Mouse (Mus musculus): ENCODE data around the gene Osbpl8. TPM values are rescaled to one million over a fixed set of nuclear protein-coding genes. Genes with fewer than 3 reads are reported as not detected.
"Not testable (repeated sequence)": the region's sequence is repeated elsewhere in the genome, so short reads cannot be mapped to it uniquely, and the experiment has no call there.

Gene Osbpl8
- polyA plus RNA-seq, 1 experiment from 2014 or later: 7.7 TPM

- no peak for ATAC-seq (ENCODE audit: insufficient read depth, low FRiP score, low read depth)
- Histone ChIP-seq H3K4me1 (no peaks in the 10 kb centered on the region), H3K9me3 (no peaks in the 10 kb centered on the region), H3K4me2 (no peak overlapping the region), H3K4me3 (replicated peaks) (no peak overlapping the region), H3K9ac (no peak overlapping the region), H3K27ac (no peak overlapping the region), H3K36me3 (no peaks in the 10 kb centered on the region), H3K27me3 (replicated peaks) (no peaks in the 10 kb centered on the region)
- WGBS: 66% methylated on average over 3 of the region's 3 CpGs
Observed at GRCm38 (mm10) chr10:111130872-111131271, 33.7 kb upstream of the Osbpl8 start.

GRCm38 (mm10) chr10:111133271-111133670 lies 31.3 kb upstream of the Osbpl8 start:
- no peaks in the 10 kb centered on the region for H3K27me3 ChIP-seq (replicated peaks)
- no peaks in the 10 kb centered on the region for H3K9me3 ChIP-seq
- H3K4me2 ChIP-seq: no peak overlapping the region
- no peak overlapping the region for H3K27ac ChIP-seq
- WGBS: 77% methylated on average over 5 of the region's 5 CpGs
- H3K4me3 ChIP-seq (replicated peaks): no peak overlapping the region
- no peak for ATAC-seq (ENCODE audit: insufficient read depth, low FRiP score, low read depth)
- H3K9ac ChIP-seq: no peak overlapping the region
- H3K36me3 ChIP-seq: no peaks in the 10 kb centered on the region
- no peaks in the 10 kb centered on the region for H3K4me1 ChIP-seq

GRCm38 (mm10) chr10:111133936-111134335 lies 30.6 kb upstream of the Osbpl8 start:
- Histone ChIP-seq H3K4me1 (no peaks in the 10 kb centered on the region), H3K9me3 (no peaks in the 10 kb centered on the region), H3K9ac (no peak overlapping the region), H3K27ac (no peak overlapping the region), H3K36me3 (no peaks in the 10 kb centered on the region), H3K4me2 (no peak overlapping the region), H3K27me3 (replicated peaks) (no peaks in the 10 kb centered on the region), H3K4me3 (replicated peaks) (no peak overlapping the region)
- 84% methylated on average over 8 of the region's 8 CpGs for WGBS
- no peak for ATAC-seq (ENCODE audit: insufficient read depth, low FRiP score, low read depth)

GRCm38 (mm10) chr10:111134412-111134957 lies 30.1 kb upstream of the Osbpl8 start:
- no peak for ATAC-seq (ENCODE audit: insufficient read depth, low FRiP score, low read depth)
- H3K27me3 ChIP-seq (replicated peaks): no peaks in the 10 kb centered on the region
- 79% methylated on average over 9 of the region's 9 CpGs for WGBS
- H3K9ac ChIP-seq: no peak overlapping the region
- no peaks in the 10 kb centered on the region for H3K4me1 ChIP-seq
- H3K4me2 ChIP-seq: no peak overlapping the region
- H3K4me3 ChIP-seq (replicated peaks): no peak overlapping the region
- H3K27ac ChIP-seq: no peak overlapping the region
- H3K9me3 ChIP-seq: no peaks in the 10 kb centered on the region
- H3K36me3 ChIP-seq: no peaks in the 10 kb centered on the region

GRCm38 (mm10) chr10:111136306-111136705 lies 28.2 kb upstream of the Osbpl8 start:
- WGBS: 71% methylated on average over 5 of the region's 5 CpGs
- H3K9ac ChIP-seq; H3K4me2 ChIP-seq; H3K27ac ChIP-seq; ATAC-seq (ENCODE audit: insufficient read depth, low FRiP score, low read depth); H3K4me3 ChIP-seq (replicated peaks); H3K27me3 ChIP-seq (replicated peaks); H3K4me1 ChIP-seq; H3K9me3 ChIP-seq; H3K36me3 ChIP-seq: not testable (repeated sequence)

- H3K9ac ChIP-seq: no peak overlapping the region
- no peaks in the 10 kb centered on the region for H3K36me3 ChIP-seq
- no peak overlapping the region for H3K4me2 ChIP-seq
- no peak for ATAC-seq (ENCODE audit: insufficient read depth, low FRiP score, low read depth)
- no peak overlapping the region for H3K4me3 ChIP-seq (replicated peaks)
- H3K9me3 ChIP-seq: no peaks in the 10 kb centered on the region
- no peaks in the 10 kb centered on the region for H3K4me1 ChIP-seq
- H3K27ac ChIP-seq: no peak overlapping the region
- no peaks in the 10 kb centered on the region for H3K27me3 ChIP-seq (replicated peaks)
- WGBS: 68% methylated on average over 4 of the region's 4 CpGs
Observed at GRCm38 (mm10) chr10:111137905-111138304, 26.6 kb upstream of the Osbpl8 start.

GRCm38 (mm10) chr10:111139170-111139569 lies 25.4 kb upstream of the Osbpl8 start:
- Histone ChIP-seq H3K4me2 (no peak overlapping the region), H3K4me3 (replicated peaks) (no peak overlapping the region), H3K4me1 (no peaks in the 10 kb centered on the region), H3K9me3 (no peaks in the 10 kb centered on the region), H3K27me3 (replicated peaks) (no peaks in the 10 kb centered on the region), H3K36me3 (no peaks in the 10 kb centered on the region), H3K9ac (no peak overlapping the region), H3K27ac (no peak overlapping the region)
- no peak for ATAC-seq (ENCODE audit: insufficient read depth, low FRiP score, low read depth)
- WGBS: 80% methylated on average over 1 of the region's 1 CpGs

GRCm38 (mm10) chr10:111139881-111140280 lies 24.7 kb upstream of the Osbpl8 start:
- Histone ChIP-seq H3K27ac (no peak overlapping the region), H3K9ac (no peak overlapping the region), H3K4me2 (no peak overlapping the region), H3K9me3 (no peaks in the 10 kb centered on the region), H3K36me3 (no peaks in the 10 kb centered on the region), H3K4me1 (no peaks in the 10 kb centered on the region), H3K4me3 (replicated peaks) (no peak overlapping the region), H3K27me3 (replicated peaks) (no peaks in the 10 kb centered on the region)
- 50% methylated on average over 5 of the region's 5 CpGs for WGBS
- no peak for ATAC-seq (ENCODE audit: insufficient read depth, low FRiP score, low read depth)

- Histone ChIP-seq H3K4me1 (no peaks in the 10 kb centered on the region), H3K27ac (no peak overlapping the region), H3K4me2 (no peak overlapping the region), H3K27me3 (replicated peaks) (no peaks in the 10 kb centered on the region), H3K4me3 (replicated peaks) (no peak overlapping the region), H3K9ac (no peak overlapping the region), H3K9me3 (no peaks in the 10 kb centered on the region), H3K36me3 (no peaks in the 10 kb centered on the region)
- 80% methylated on average over 11 of the region's 11 CpGs for WGBS
- no peak for ATAC-seq (ENCODE audit: insufficient read depth, low FRiP score, low read depth)
Observed at GRCm38 (mm10) chr10:111144371-111144959, 20.1 kb upstream of the Osbpl8 start.

- H3K4me2 ChIP-seq: no peak overlapping the region
- no peaks in the 10 kb centered on the region for H3K4me1 ChIP-seq
- H3K9ac ChIP-seq: no peak overlapping the region
- ATAC-seq (ENCODE audit: insufficient read depth, low FRiP score, low read depth): no peak
- WGBS: 51% methylated on average over 5 of the region's 5 CpGs
- H3K9me3 ChIP-seq: no peaks in the 10 kb centered on the region
- no peak overlapping the region for H3K27ac ChIP-seq
- no peak overlapping the region for H3K4me3 ChIP-seq (replicated peaks)
- H3K27me3 ChIP-seq (replicated peaks): no peaks in the 10 kb centered on the region
- H3K36me3 ChIP-seq: no peaks in the 10 kb centered on the region
Observed at GRCm38 (mm10) chr10:111149761-111150160, 14.8 kb upstream of the Osbpl8 start.

GRCm38 (mm10) chr10:111155065-111155464 lies 9.5 kb upstream of the Osbpl8 start:
- Histone ChIP-seq H3K36me3 (no peaks in the 10 kb centered on the region), H3K9me3 (no peaks in the 10 kb centered on the region), H3K4me2 (no peak overlapping the region), H3K27me3 (replicated peaks) (no peaks in the 10 kb centered on the region), H3K4me3 (replicated peaks) (no peak overlapping the region), H3K27ac (no peak overlapping the region), H3K4me1 (no peaks in the 10 kb centered on the region), H3K9ac (no peak overlapping the region)
- WGBS: 87% methylated on average over 3 of the region's 3 CpGs
- ATAC-seq (ENCODE audit: insufficient read depth, low FRiP score, low read depth): no peak

- Histone ChIP-seq H3K4me3 (replicated peaks) (no peak overlapping the region), H3K27ac (no peak overlapping the region), H3K9ac (no peak overlapping the region), H3K36me3 (no peaks in the 10 kb centered on the region), H3K27me3 (replicated peaks) (no peaks in the 10 kb centered on the region), H3K4me1 (no peaks in the 10 kb centered on the region), H3K9me3 (no peaks in the 10 kb centered on the region), H3K4me2 (no peak overlapping the region)
- WGBS: 45% methylated on average over 7 of the region's 7 CpGs
- ATAC-seq (ENCODE audit: insufficient read depth, low FRiP score, low read depth): no peak
Observed at GRCm38 (mm10) chr10:111155571-111155970, 9.0 kb upstream of the Osbpl8 start.
